ENCODE assay signal across 22 mouse cellular contexts in genomic region chr12:108938844-108939243, GRCm38 (mm10). TPM values are rescaled to one million over a fixed set of nuclear protein-coding genes. Genes with fewer than 3 reads are reported as not detected.
DNase-seq lines count a peak whose midpoint lies in the region; ATAC-seq and TF ChIP-seq lines count a peak whose summit lies in the region.
"Had no signal": no experiment of that assay in that cellular context is flagged by ENCODE, and none has a peak within 500 bp of the region (broad histone marks: within the 10 kb centered on the region; RNA-seq: fewer than 3 reads in every experiment).

No protein-coding gene starts in this region.

- no peaks in the 10 kb centered on the region for H3K36me3 ChIP-seq in hindbrain, embryonic 10.5 days
- no peaks in the 10 kb centered on the region for H3K36me3 ChIP-seq in hindbrain, embryonic 14.5 days (replicated peaks; ENCODE audit: control insufficient read depth, insufficient read depth)
- H3K36me3 ChIP-seq in midbrain, embryonic 10.5 days = no peaks in the 10 kb centered on the region
- no peaks in the 10 kb centered on the region for H3K36me3 ChIP-seq in midbrain, embryonic 15.5 days (replicated peaks)
- H3K36me3 ChIP-seq in C2C12 (ENCODE audit: control insufficient read depth, insufficient read depth) = no peaks in the 10 kb centered on the region
- H3K36me3 ChIP-seq in myocyte (ENCODE audit: control insufficient read depth, insufficient read depth) = no peaks in the 10 kb centered on the region
- H3K36me3 ChIP-seq: embryonic facial prominence, embryonic 13.5 days; forebrain, embryonic 12.5 days; heart, embryonic 15.5 days; hindbrain, embryonic 15.5 days had no signal

- H3K79me2 ChIP-seq in C2C12 (ENCODE audit: control insufficient read depth, insufficient read depth) (no peaks in the 10 kb centered on the region), myocyte (ENCODE audit: control insufficient read depth, insufficient read depth) (no peaks in the 10 kb centered on the region)

- no peak overlapping the region for H3K4me2 ChIP-seq in hindbrain, embryonic 14.5 days (replicated peaks)
- H3K4me2 ChIP-seq in midbrain, embryonic 15.5 days = no peak overlapping the region
- H3K4me2 ChIP-seq in myocyte (ENCODE audit: low read depth) = no peak overlapping the region
- H3K4me2 ChIP-seq: embryonic facial prominence, embryonic 13.5 days; forebrain, embryonic 12.5 days; heart, embryonic 11.5 days; heart, embryonic 15.5 days; hindbrain, embryonic 15.5 days had no signal

- no peak overlapping the region for H3K4me3 ChIP-seq in hindbrain, embryonic 10.5 days
- no peak overlapping the region for H3K4me3 ChIP-seq in hindbrain, embryonic 14.5 days (replicated peaks; ENCODE audit: low read length)
- H3K4me3 ChIP-seq in midbrain, embryonic 10.5 days = no peak overlapping the region
- H3K4me3 ChIP-seq in midbrain, embryonic 15.5 days = no peak overlapping the region
- H3K4me3 ChIP-seq in C2C12 (ENCODE audit: insufficient read depth, poor library complexity, severe bottlenecking) (no peak overlapping the region), myocyte (no peak overlapping the region)
- H3K4me3 ChIP-seq: embryonic facial prominence, embryonic 13.5 days; forebrain, embryonic 12.5 days; heart, embryonic 15.5 days; hindbrain, embryonic 15.5 days had no signal

- no peaks in the 10 kb centered on the region for H3K79me3 ChIP-seq in C2C12 (ENCODE audit: low read depth)

- H3K4me1 ChIP-seq in hindbrain, embryonic 10.5 days (replicated peaks) = peaks cover 15% of the 10 kb centered on the region
- 0 out of 2 replicates have a peak, but pooled peaks cover 3% of the 10 kb centered on the region for H3K4me1 ChIP-seq in hindbrain, embryonic 14.5 days (replicated peaks; ENCODE audit: control insufficient read depth, insufficient read depth, low read length)
- 0 out of 2 replicates have a peak, but pooled peaks cover 5% of the 10 kb centered on the region for H3K4me1 ChIP-seq in midbrain, embryonic 10.5 days
- peaks cover 7% of the 10 kb centered on the region for H3K4me1 ChIP-seq in midbrain, embryonic 15.5 days

- no peaks in the 10 kb centered on the region for H3K27me3 ChIP-seq in hindbrain, embryonic 10.5 days (ENCODE audit: insufficient read depth, poor library complexity, severe bottlenecking)
- H3K27me3 ChIP-seq in hindbrain, embryonic 14.5 days (ENCODE audit: control insufficient read depth, insufficient read depth, low read length) = no peaks in the 10 kb centered on the region
- no peaks in the 10 kb centered on the region for H3K27me3 ChIP-seq in midbrain, embryonic 10.5 days (ENCODE audit: low read depth, poor library complexity, severe bottlenecking)
- H3K27me3 ChIP-seq in midbrain, embryonic 15.5 days (replicated peaks) = no peaks in the 10 kb centered on the region
- H3K27me3 ChIP-seq in C2C12 (ENCODE audit: control insufficient read depth, insufficient read depth, insufficient read length) (no peaks in the 10 kb centered on the region), myocyte (ENCODE audit: control insufficient read depth, insufficient read depth, insufficient read length) (no peaks in the 10 kb centered on the region)
- H3K27me3 ChIP-seq: CH12.LX; embryonic facial prominence, embryonic 13.5 days; forebrain, embryonic 12.5 days; heart, embryonic 15.5 days; hindbrain, embryonic 15.5 days; Patski had no signal

- no peak overlapping the region for H3K9ac ChIP-seq in hindbrain, embryonic 14.5 days
- H3K9ac ChIP-seq in midbrain, embryonic 15.5 days = no peak overlapping the region
- H3K9ac ChIP-seq: embryonic facial prominence, embryonic 13.5 days; forebrain, embryonic 12.5 days; heart, embryonic 15.5 days; hindbrain, embryonic 15.5 days had no signal

- ATAC-seq in hindbrain, embryonic 14.5 days (ENCODE audit: low FRiP score) = no peak
- no peak for ATAC-seq in midbrain, embryonic 15.5 days (replicated peaks)
- no peak for ATAC-seq in megakaryocyte-erythroid progenitor cell, adult 5-6 weeks (replicated peaks; ENCODE audit: low FRiP score, low TSS enrichment, poor library complexity, severe bottlenecking)
- ATAC-seq: activated CD4-positive, CD25-positive, alpha-beta regulatory T cell, adult 4 months; forebrain, embryonic 16.5 days; Patski had no signal

- H3K9me3 ChIP-seq in hindbrain, embryonic 10.5 days = no peaks in the 10 kb centered on the region
- H3K9me3 ChIP-seq in hindbrain, embryonic 14.5 days (ENCODE audit: control insufficient read depth, low read length) = no peaks in the 10 kb centered on the region
- H3K9me3 ChIP-seq in midbrain, embryonic 10.5 days (replicated peaks) = no peaks in the 10 kb centered on the region
- H3K9me3 ChIP-seq in midbrain, embryonic 15.5 days = no peaks in the 10 kb centered on the region
- H3K9me3 ChIP-seq: embryonic facial prominence, embryonic 13.5 days; forebrain, embryonic 12.5 days; heart, embryonic 15.5 days; hindbrain, embryonic 15.5 days had no signal

- WGBS in hindbrain, embryonic 10.5 days = 82% methylated on average over 5 of the region's 5 CpGs
- 81% methylated on average over 5 of the region's 5 CpGs for WGBS in hindbrain, embryonic 14.5 days
- 89% methylated on average over 5 of the region's 5 CpGs for WGBS in midbrain, embryonic 10.5 days
- 88% methylated on average over 5 of the region's 5 CpGs for WGBS in midbrain, embryonic 15.5 days

- no peak for TF ChIP-seq CTCF in C2C12 (IDR thresholded peaks at IDR 0.05; ENCODE audit: control insufficient read depth, insufficient read depth, insufficient read length)

- no peak for DNase-seq in hindbrain, embryonic 10.5 days (ENCODE audit: low spot score)
- DNase-seq in hindbrain, embryonic 14.5 days (ENCODE audit: low spot score) = no peak
- no peak for DNase-seq in midbrain, embryonic 10.5 days (ENCODE audit: low spot score)
- DNase-seq: adrenal gland, postnatal 25 days; cerebellum, adult 18-20 months; cerebellum, adult 9-11 months; cerebellum, postnatal 36 days; gastrocnemius, postnatal 10 days; heart, adult 18-20 months had no signal

- H3ac ChIP-seq in C2C12 (ENCODE audit: control insufficient read depth, insufficient read length, low read depth) (no peak overlapping the region), myocyte (ENCODE audit: control insufficient read depth, insufficient read length) (no peak overlapping the region)

- TF ChIP-seq POLR2A in myocyte (IDR thresholded peaks at IDR 0.05; ENCODE audit: insufficient read length, low read depth) = no peak

- H3K27ac ChIP-seq in hindbrain, embryonic 10.5 days = peak overlapping the region; percentile 72
- no peak overlapping the region for H3K27ac ChIP-seq in hindbrain, embryonic 14.5 days
- H3K27ac ChIP-seq in midbrain, embryonic 10.5 days (replicated peaks) = peak overlapping the region; percentile 42; the same call in 1 of the 2 replicates
- H3K27ac ChIP-seq in midbrain, embryonic 15.5 days = no peak overlapping the region
- H3K27ac ChIP-seq: embryonic facial prominence, embryonic 13.5 days; heart, embryonic 15.5 days; hindbrain, embryonic 15.5 days had no signal

TF ChIP-seq in C2C12, 6 proteins besides CTCF, POLR2A, EP300 and RAD21:
- TF ChIP-seq MYOD1 (IDR thresholded peaks at IDR 0.05; ENCODE audit: control insufficient read depth, insufficient read length, low read depth) = peak; percentile 26
- TF ChIP-seq USF1 (IDR thresholded peaks at IDR 0.05; ENCODE audit: low read depth) = no peak
TF ChIP-seq in C2C12: peak in this region for 1.

TF ChIP-seq in myocyte, 11 proteins besides CTCF, POLR2A, EP300 and RAD21:
- TF ChIP-seq MYOD1 (IDR thresholded peaks at IDR 0.05; ENCODE audit: control insufficient read depth in 1 of 3, insufficient read length in 2 of 3, low read depth in 2 of 3) = peak; percentile 20 to 74 (median 72)
- TF ChIP-seq REST (IDR thresholded peaks at IDR 0.05; ENCODE audit: insufficient read depth, insufficient read length) = no peak
TF ChIP-seq in myocyte: peak in this region for 1.

RNA-seq across cellular contexts. Expression of gene Wars, which starts 44.9 kb away (rescaled TPM):
- 142 and 143 TPM in 2 replicates for polyA plus RNA-seq in hindbrain, embryonic 10.5 days (2016; fragmentation: Nextera tagmentation; extraction: Ambion mirVana)
- polyA plus RNA-seq in hindbrain, embryonic 14.5 days (2014; fragmentation: Nextera tagmentation; extraction: Ambion mirVana) = 101 and 111 TPM in 2 replicates
- polyA plus RNA-seq in midbrain, embryonic 10.5 days (2016; fragmentation: Nextera tagmentation; extraction: Ambion mirVana) = 151 and 156 TPM in 2 replicates
- 103 and 104 TPM in 2 replicates for polyA plus RNA-seq in midbrain, embryonic 15.5 days (2015; fragmentation: Nextera tagmentation; extraction: Ambion mirVana)
- polyA plus RNA-seq in C2C12 (2012; fragmentation: generic; extraction: Trizol) (65.8 TPM), myocyte (2012; fragmentation: generic; extraction: Trizol) (180 TPM)
- total RNA-seq in megakaryocyte-erythroid progenitor cell, adult 5-6 weeks (2014; fragmentation: Nextera tagmentation) = 48.8 and 56.3 TPM in 2 replicates
- total RNA-seq in megakaryocyte-erythroid progenitor cell, adult 5-6 weeks (2017) = 54.6 and 74.4 TPM in 2 replicates

RNA-seq across cellular contexts. Expression of gene Wdr25, which starts 45.4 kb away (rescaled TPM):
- polyA plus RNA-seq in hindbrain, embryonic 10.5 days (2016; fragmentation: Nextera tagmentation; extraction: Ambion mirVana) = 9.0 and 10.4 TPM in 2 replicates
- polyA plus RNA-seq in hindbrain, embryonic 14.5 days (2014; fragmentation: Nextera tagmentation; extraction: Ambion mirVana) = 1.8 and 4.0 TPM in 2 replicates
- polyA plus RNA-seq in midbrain, embryonic 10.5 days (2016; fragmentation: Nextera tagmentation; extraction: Ambion mirVana) = 7.3 and 11.2 TPM in 2 replicates
- 5.2 and 7.2 TPM in 2 replicates for polyA plus RNA-seq in midbrain, embryonic 15.5 days (2015; fragmentation: Nextera tagmentation; extraction: Ambion mirVana)
- polyA plus RNA-seq in C2C12 (2012; fragmentation: generic; extraction: Trizol) (9.4 TPM), myocyte (2012; fragmentation: generic; extraction: Trizol) (14.0 TPM)
- 9.4 and 9.7 TPM in 2 replicates for total RNA-seq in megakaryocyte-erythroid progenitor cell, adult 5-6 weeks (2014; fragmentation: Nextera tagmentation)
- total RNA-seq in megakaryocyte-erythroid progenitor cell, adult 5-6 weeks (2017) = 3.0 and 6.9 TPM in 2 replicates

Comparison
In these comparisons a context has a peak if more than half of its experiments do, and no peak if none do; other contexts are left out.
1. H3K27ac ChIP-seq: peak in hindbrain, embryonic 10.5 days (single experiment) and midbrain, embryonic 10.5 days (single experiment); none in hindbrain, embryonic 14.5 days (single experiment) and midbrain, embryonic 15.5 days (single experiment).